Mouse (Mus musculus): ENCODE data around the gene Ier2.

DNA sequence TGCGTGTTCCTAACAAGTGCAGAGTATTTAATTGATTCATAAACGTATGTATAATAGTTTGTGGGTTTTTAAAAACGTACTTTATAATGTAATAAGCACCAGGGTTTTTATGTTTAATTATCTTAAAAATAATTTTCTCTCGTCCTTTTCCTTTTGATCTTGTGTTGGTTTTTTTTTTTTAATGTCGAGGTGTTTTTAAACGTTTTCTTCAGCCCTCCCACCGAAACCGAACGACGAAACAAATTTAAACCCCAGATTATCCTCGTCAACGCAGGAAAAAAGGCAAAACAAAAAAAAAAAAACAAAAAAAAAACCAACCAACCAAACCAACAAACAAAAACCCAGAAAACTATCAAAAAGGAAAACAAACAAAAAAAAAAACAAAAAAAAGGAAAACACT is 43.3 kb upstream of the Ier2 start:
- TF ChIP-seq FLI1 (IDR thresholded peaks at IDR 0.05; ENCODE audit: low read length): no peak
- TF ChIP-seq GATA1 (IDR thresholded peaks at IDR 0.05; ENCODE audit: borderline replicate concordance, low read length): no peak
